Mouse (Mus musculus): ENCODE data around the gene Wsb2. TPM values are rescaled to one million over a fixed set of nuclear protein-coding genes. Genes with fewer than 3 reads are reported as not detected.
A peak's percentile ranks its signal among the peaks of the same experiment; 100 is the strongest.

Gene Wsb2
- polyA plus RNA-seq, 1 experiment from 2014 or later, result 40.0 TPM

DNA sequence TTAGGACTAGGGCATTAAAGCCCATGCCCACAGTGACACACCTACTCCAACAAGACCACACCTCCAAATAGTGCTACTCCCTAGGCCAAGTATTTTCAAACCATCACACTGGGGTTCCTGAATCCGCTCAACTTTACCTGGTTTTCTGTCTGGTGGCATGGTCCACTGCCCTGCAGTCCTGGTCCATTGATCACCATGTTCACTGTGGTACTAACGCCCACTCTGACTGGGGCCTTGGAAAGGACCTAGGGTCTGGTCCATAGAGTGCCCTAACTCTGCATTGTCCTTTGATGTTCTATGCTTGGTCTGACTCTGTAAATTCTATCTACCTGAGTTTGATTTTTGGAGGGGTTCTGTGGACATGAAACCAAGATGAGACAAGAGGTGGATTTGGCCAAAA is 9.3 kb upstream of the Wsb2 start:
- H3K9ac ChIP-seq (replicated peaks; ENCODE audit: low read depth, low read length), result no peak overlapping the region
- no peaks in the 10 kb centered on the region for H3K27me3 ChIP-seq (ENCODE audit: control insufficient read depth, insufficient read depth, low read length)
- no peaks in the 10 kb centered on the region for H3K9me3 ChIP-seq (ENCODE audit: control insufficient read depth, low read depth, low read length)
- H3K27ac ChIP-seq (ENCODE audit: low read length), result no peak overlapping the region
- H3K36me3 ChIP-seq (ENCODE audit: control insufficient read depth, insufficient read depth, low read length), result peaks cover 4% of the 10 kb centered on the region; the same call in 1 of the 2 replicates
- H3K4me2 ChIP-seq (replicated peaks; ENCODE audit: low read depth, low read length), result no peak overlapping the region
- H3K4me1 ChIP-seq (ENCODE audit: control insufficient read depth, insufficient read depth, low read length), result no peaks in the 10 kb centered on the region
- 98% methylated on average over 2 of the region's 2 CpGs for WGBS
- H3K4me3 ChIP-seq (ENCODE audit: low read depth, low read length), result no peak overlapping the region
- no peak for ATAC-seq (ENCODE audit: insufficient number of reproducible peaks, insufficient read depth, low FRiP score, low read depth)

DNA sequence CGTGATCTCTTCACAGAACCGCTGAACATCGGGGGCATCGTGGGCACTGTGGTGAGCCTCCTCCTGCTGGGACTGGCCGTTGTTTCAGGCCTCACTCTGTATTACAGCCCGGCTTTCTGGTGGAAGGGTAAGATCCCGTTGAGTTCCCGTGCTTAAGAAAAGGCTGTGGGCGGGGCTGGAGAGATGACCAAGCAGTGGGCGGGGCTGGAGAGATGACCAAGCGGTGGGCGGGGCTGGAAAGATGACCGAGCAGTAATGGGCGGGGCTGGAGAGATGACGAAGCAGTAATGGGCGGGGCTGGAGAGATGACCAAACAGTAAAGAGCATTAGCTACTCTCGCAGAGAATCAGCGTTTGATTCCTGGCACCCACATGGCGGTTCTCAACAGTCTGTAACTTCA is 8.8 kb upstream of the Wsb2 start:
- 36% methylated on average over 19 of the region's 19 CpGs for WGBS
- Histone ChIP-seq H3K9ac (replicated peaks; ENCODE audit: low read depth, low read length) (no peak overlapping the region), H3K9me3 (ENCODE audit: control insufficient read depth, low read depth, low read length) (no peaks in the 10 kb centered on the region), H3K27me3 (ENCODE audit: control insufficient read depth, insufficient read depth, low read length) (no peaks in the 10 kb centered on the region), H3K4me2 (replicated peaks; ENCODE audit: low read depth, low read length) (no peak overlapping the region), H3K36me3 (ENCODE audit: control insufficient read depth, insufficient read depth, low read length) (peaks cover 6% of the 10 kb centered on the region; the same call in 1 of the 2 replicates), H3K4me1 (ENCODE audit: control insufficient read depth, insufficient read depth, low read length) (no peaks in the 10 kb centered on the region), H3K4me3 (ENCODE audit: low read depth, low read length) (no peak overlapping the region), H3K27ac (ENCODE audit: low read length) (no peak overlapping the region)
- ATAC-seq (ENCODE audit: insufficient number of reproducible peaks, insufficient read depth, low FRiP score, low read depth), result peak; percentile 46; the same call in 1 of the 2 replicates

DNA sequence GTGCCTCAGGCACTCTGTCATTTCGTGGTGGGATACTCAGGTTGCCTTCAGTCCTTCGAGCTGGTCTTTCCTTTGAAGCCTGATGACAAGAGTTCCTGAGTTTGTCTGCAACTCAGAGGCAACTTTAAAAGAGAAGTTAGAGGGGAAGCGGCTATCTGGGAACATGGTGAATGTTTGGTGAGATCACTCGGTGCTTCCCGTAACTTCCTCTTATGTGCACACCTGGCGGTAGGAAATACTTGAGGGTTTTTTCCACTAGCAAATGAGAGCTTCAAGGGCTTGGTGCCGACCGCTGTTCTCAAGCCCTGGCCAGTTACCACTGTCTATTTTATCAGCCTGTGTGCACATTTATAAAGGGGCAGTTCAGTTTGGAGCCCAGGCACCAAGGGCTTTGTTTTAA is 3.0 kb upstream of the Wsb2 start:
- Histone ChIP-seq H3K27me3 (ENCODE audit: control insufficient read depth, insufficient read depth, low read length) (no peaks in the 10 kb centered on the region), H3K4me2 (replicated peaks; ENCODE audit: low read depth, low read length) (no peak overlapping the region), H3K27ac (ENCODE audit: low read length) (no peak overlapping the region), H3K36me3 (ENCODE audit: control insufficient read depth, insufficient read depth, low read length) (peaks cover 6% of the 10 kb centered on the region; the same call in 1 of the 2 replicates), H3K9ac (replicated peaks; ENCODE audit: low read depth, low read length) (no peak overlapping the region), H3K4me1 (ENCODE audit: control insufficient read depth, insufficient read depth, low read length) (peaks cover 13% of the 10 kb centered on the region; the same call in 1 of the 2 replicates), H3K9me3 (ENCODE audit: control insufficient read depth, low read depth, low read length) (no peaks in the 10 kb centered on the region), H3K4me3 (ENCODE audit: low read depth, low read length) (no peak overlapping the region)
- WGBS, result 77% methylated on average over 8 of the region's 8 CpGs
- ATAC-seq (ENCODE audit: insufficient number of reproducible peaks, insufficient read depth, low FRiP score, low read depth), result no peak

DNA sequence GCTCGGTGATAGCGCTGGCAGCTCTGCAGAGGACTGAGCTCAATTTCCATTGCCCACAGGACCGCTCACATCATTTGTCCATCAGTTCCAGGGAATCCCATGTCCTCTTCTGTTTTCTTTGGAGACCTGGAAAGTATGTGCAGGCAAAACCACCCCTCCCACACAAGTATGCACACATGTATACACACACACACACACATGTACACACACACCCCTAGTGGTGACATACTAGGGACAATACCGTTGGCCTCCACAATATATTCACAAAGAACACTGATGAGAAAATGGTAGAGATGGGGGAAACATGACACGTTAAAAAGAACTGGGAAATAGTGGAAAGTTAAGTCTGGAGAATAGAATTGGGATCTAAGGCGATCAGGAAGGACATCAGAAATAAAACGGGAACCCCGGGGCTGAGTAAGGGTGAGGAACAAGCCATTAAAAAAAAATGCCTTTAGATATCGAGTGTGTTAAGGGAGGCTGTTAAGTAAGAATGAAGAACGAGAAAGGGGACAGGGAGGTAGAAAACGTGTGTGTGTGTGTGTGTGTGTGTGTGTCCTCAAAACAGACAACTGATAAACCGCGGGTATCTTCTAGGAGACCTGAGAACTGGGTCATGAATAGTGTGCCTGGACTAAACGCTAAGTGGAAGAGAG is 1.3 kb upstream of the Wsb2 start:
- H3K9me3 ChIP-seq (ENCODE audit: control insufficient read depth, low read depth, low read length), result no peaks in the 10 kb centered on the region
- H3K4me2 ChIP-seq (replicated peaks; ENCODE audit: low read depth, low read length), result peak overlapping the region; percentile 53; the same call in 1 of the 2 replicates
- H3K9ac ChIP-seq (replicated peaks; ENCODE audit: low read depth, low read length), result no peak overlapping the region
- H3K27me3 ChIP-seq (ENCODE audit: control insufficient read depth, insufficient read depth, low read length), result no peaks in the 10 kb centered on the region
- WGBS, result 49% methylated on average over 14 of the region's 14 CpGs
- peaks cover 29% of the 10 kb centered on the region; the same call in 1 of the 2 replicates for H3K4me1 ChIP-seq (ENCODE audit: control insufficient read depth, insufficient read depth, low read length)
- peak overlapping the region; percentile 96 for H3K4me3 ChIP-seq (ENCODE audit: low read depth, low read length)
- no peak for ATAC-seq (ENCODE audit: insufficient number of reproducible peaks, insufficient read depth, low FRiP score, low read depth)
- H3K36me3 ChIP-seq (ENCODE audit: control insufficient read depth, insufficient read depth, low read length), result peaks cover 6% of the 10 kb centered on the region; the same call in 1 of the 2 replicates
- H3K27ac ChIP-seq (ENCODE audit: low read length), result peak overlapping the region; percentile 89

DNA sequence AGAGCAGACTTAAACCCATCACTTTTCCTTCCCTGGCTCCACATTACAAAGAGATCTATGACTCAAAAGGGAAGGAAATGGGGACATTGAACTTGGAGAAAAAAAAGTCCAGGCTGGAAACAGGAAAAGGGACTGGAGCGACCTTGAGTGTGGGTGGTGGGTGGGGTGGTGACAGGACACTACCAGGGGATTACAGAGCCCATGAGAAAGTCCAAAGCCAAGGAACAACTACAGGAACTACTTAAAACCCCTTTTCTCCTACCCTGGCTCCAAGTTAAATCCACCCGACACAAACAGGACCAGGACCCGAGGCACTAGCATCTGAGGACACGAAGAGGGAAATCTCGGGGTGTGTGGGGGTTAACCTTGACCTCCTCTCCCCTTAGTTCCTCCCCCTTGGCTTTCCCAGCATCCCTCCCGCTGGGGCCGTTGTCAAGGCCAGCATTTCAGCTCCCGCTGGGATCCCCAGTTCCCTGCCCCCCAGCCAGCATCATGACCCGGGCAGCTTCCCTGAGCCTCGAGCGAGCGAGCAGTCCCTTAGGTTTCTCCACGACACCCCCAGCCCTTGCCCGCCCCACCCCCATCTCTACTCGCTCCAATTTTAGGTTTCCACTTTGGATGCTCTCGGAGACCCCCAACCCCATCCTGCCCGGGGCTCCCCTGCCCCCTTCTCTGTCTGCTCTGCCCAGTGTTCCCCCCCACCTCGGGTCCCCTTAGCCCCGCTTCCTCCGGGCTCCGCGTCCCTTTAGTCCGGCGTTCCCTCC is 557 bp upstream of the Wsb2 start:
- H3K27me3 ChIP-seq (ENCODE audit: control insufficient read depth, insufficient read depth, low read length), result no peaks in the 10 kb centered on the region
- H3K36me3 ChIP-seq (ENCODE audit: control insufficient read depth, insufficient read depth, low read length), result peaks cover 6% of the 10 kb centered on the region; the same call in 1 of the 2 replicates
- H3K4me3 ChIP-seq (ENCODE audit: low read depth, low read length), result peak overlapping the region; percentile 96
- peak overlapping the region; percentile 53 for H3K4me2 ChIP-seq (replicated peaks; ENCODE audit: low read depth, low read length)
- no peaks in the 10 kb centered on the region for H3K9me3 ChIP-seq (ENCODE audit: control insufficient read depth, low read depth, low read length)
- H3K4me1 ChIP-seq (ENCODE audit: control insufficient read depth, insufficient read depth, low read length), result peaks cover 33% of the 10 kb centered on the region; the same call in 1 of the 2 replicates
- peak overlapping the region; percentile 94 for H3K9ac ChIP-seq (replicated peaks; ENCODE audit: low read depth, low read length)
- WGBS, result 1% methylated on average over 24 of the region's 24 CpGs
- peak; percentile 24 for ATAC-seq (ENCODE audit: insufficient number of reproducible peaks, insufficient read depth, low FRiP score, low read depth)
- peak overlapping the region; percentile 89 for H3K27ac ChIP-seq (ENCODE audit: low read length)

DNA sequence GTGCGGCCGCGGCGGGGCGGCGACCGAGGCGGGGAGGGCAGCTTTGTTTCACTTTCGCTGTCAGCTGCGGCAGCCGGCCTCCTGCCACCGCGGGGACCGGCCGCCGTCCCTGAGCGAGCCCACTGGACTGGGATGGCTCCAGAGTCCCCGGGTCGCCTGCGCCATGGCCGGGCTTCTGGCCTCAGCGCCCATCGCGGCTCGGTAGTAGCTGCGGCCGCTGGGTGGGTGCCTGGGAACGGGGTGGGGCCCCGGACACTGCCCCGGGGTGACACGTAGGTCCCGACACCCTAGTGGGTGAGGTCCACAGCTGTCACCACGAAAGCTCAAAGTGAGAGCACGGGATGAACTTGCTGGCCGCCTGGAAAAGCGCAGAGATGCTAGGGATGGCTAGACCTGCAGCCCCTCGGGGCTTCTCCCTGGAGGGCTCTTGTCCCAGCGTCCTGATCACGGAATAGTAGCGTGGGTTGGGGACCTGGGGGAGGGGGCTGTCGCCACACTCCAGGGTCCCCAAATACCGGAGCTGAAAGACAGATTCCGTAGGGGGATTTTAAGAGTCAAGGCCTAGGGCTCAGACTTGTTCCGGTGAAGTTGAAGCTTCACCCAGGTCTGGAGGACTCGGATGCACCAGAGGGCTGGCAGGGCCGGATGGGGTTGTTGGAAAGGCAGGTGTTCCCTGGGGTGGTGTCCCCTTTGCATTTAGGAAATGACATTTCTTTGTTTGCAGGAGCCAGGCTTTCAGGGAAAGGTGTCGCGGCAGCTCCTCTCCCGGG is 559 bp downstream of the Wsb2 start:
- Histone ChIP-seq H3K36me3 (ENCODE audit: control insufficient read depth, insufficient read depth, low read length) (peaks cover 4% of the 10 kb centered on the region; the same call in 1 of the 2 replicates), H3K27ac (ENCODE audit: low read length) (peak overlapping the region; percentile 89), H3K4me1 (ENCODE audit: control insufficient read depth, insufficient read depth, low read length) (peaks cover 34% of the 10 kb centered on the region; the same call in 1 of the 2 replicates), H3K9me3 (ENCODE audit: control insufficient read depth, low read depth, low read length) (no peaks in the 10 kb centered on the region), H3K4me2 (replicated peaks; ENCODE audit: low read depth, low read length) (peak overlapping the region; percentile 83), H3K27me3 (ENCODE audit: control insufficient read depth, insufficient read depth, low read length) (no peaks in the 10 kb centered on the region), H3K9ac (replicated peaks; ENCODE audit: low read depth, low read length) (peak overlapping the region; percentile 94), H3K4me3 (ENCODE audit: low read depth, low read length) (peak overlapping the region; percentile 96)
- 1% methylated on average over 49 of the region's 49 CpGs for WGBS
- peak; percentile 10; the same call in 1 of the 2 replicates for ATAC-seq (ENCODE audit: insufficient number of reproducible peaks, insufficient read depth, low FRiP score, low read depth)

DNA sequence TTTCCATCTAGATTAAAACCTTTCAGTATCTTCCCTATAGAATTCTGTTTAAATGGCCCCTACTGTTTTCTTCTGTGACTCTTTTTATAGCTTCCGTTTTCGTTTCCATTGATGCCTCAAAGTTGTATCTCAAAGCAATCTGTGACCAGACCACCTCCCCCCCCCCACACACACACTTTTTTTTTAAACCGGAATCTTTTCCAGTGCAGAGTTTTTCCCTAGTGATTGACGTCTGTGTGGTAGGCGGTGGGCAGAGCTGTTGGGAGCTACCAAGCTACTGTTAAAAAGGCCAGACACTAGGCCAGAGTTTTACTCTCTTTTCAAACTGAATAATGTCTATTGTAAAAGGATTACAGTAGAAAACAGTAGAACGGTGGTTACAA is 1.1 kb downstream of the Wsb2 start:
- WGBS, result 12% methylated on average over 6 of the region's 6 CpGs
- Histone ChIP-seq H3K27me3 (ENCODE audit: control insufficient read depth, insufficient read depth, low read length) (no peaks in the 10 kb centered on the region), H3K4me3 (ENCODE audit: low read depth, low read length) (peak overlapping the region; percentile 96), H3K27ac (ENCODE audit: low read length) (peak overlapping the region; percentile 89; the same call in 1 of the 2 replicates), H3K4me1 (ENCODE audit: control insufficient read depth, insufficient read depth, low read length) (peaks cover 40% of the 10 kb centered on the region; the same call in 1 of the 2 replicates), H3K4me2 (replicated peaks; ENCODE audit: low read depth, low read length) (peak overlapping the region; percentile 83), H3K9ac (replicated peaks; ENCODE audit: low read depth, low read length) (peak overlapping the region; percentile 94), H3K36me3 (ENCODE audit: control insufficient read depth, insufficient read depth, low read length) (no peaks in the 10 kb centered on the region), H3K9me3 (ENCODE audit: control insufficient read depth, low read depth, low read length) (no peaks in the 10 kb centered on the region)
- no peak for ATAC-seq (ENCODE audit: insufficient number of reproducible peaks, insufficient read depth, low FRiP score, low read depth)

DNA sequence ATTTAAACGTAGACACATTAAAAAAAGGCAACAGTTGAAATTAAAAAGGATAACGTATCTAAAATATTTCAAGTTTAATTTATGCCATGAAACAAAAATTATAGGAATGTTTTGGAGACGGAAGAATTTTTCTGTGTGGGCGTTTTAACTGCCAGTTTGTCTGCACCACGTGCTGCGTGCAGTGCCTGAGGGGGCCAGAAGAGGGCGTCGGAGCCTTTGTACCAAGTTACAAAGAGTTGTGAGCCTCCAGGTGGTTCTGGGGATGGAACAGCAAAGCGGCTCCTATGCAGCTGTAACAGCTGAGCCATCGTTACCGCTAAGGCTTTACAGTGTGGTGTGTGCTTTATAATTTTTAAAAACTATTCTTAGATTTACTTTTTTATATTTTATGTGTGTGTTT is 1.6 kb downstream of the Wsb2 start:
- Histone ChIP-seq H3K27ac (ENCODE audit: low read length) (no peak overlapping the region), H3K9me3 (ENCODE audit: control insufficient read depth, low read depth, low read length) (no peaks in the 10 kb centered on the region), H3K36me3 (ENCODE audit: control insufficient read depth, insufficient read depth, low read length) (no peaks in the 10 kb centered on the region; the same call in 1 of the 2 replicates), H3K4me1 (ENCODE audit: control insufficient read depth, insufficient read depth, low read length) (peaks cover 40% of the 10 kb centered on the region; the same call in 1 of the 2 replicates), H3K4me3 (ENCODE audit: low read depth, low read length) (no peak overlapping the region), H3K4me2 (replicated peaks; ENCODE audit: low read depth, low read length) (peak overlapping the region; percentile 83), H3K27me3 (ENCODE audit: control insufficient read depth, insufficient read depth, low read length) (no peaks in the 10 kb centered on the region), H3K9ac (replicated peaks; ENCODE audit: low read depth, low read length) (no peak overlapping the region)
- no peak for ATAC-seq (ENCODE audit: insufficient number of reproducible peaks, insufficient read depth, low FRiP score, low read depth)
- WGBS, result 42% methylated on average over 11 of the region's 11 CpGs
